Mouse (Mus musculus) cerebellum, adult 2 months (tissue): ENCODE measurements around the gene Sp4.

Experiments
- CTCF ChIP-seq: fragments of 200-500 bp; IDR thresholded peaks from 2 replicates; pipeline ENCODE4 v1.5.1; 2011; ENCODE audit warnings: low read depth, mild to moderate bottlenecking, control low read depth, low read length, moderate library complexity, borderline replicate concordance; ENCODE audit not compliant: insufficient read depth
- POLR2A ChIP-seq: fragments of 200-500 bp; IDR thresholded peaks from 2 replicates; pipeline ENCODE4 v1.6.1; 2011; ENCODE audit warnings: low read length, control low read depth, borderline replicate concordance; ENCODE audit not compliant: insufficient read depth

DNA sequence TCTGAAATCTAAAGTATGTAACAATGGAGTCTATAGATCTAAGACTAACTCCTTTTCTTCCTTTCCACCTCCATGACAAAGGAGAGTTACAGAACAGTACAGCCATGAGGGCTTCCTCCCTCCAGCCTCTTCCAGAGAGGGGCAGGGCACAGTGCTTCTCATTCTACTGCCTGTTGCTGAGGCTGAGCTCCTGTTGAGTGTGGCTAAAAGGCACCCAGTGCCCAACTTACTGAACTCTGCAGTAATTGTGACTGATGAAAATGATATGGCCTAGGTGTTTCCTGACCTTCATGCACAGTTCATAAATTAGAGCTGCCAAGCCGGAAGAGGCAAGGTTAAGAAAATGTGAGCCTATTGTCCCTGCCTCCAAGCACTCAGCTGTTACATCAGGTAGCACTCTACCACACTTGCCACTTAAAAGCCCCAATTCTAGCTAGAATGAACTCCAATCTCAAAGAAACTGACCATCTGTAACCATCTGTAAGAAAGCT is 45.9 kb downstream of the Sp4 start:
- no peak for TF ChIP-seq CTCF
- no peak for TF ChIP-seq POLR2A
